Mouse (Mus musculus) gastrocnemius, adult 8-10 months (tissue): ENCODE data around the gene Fn3k. TPM values are rescaled to one million over a fixed set of nuclear protein-coding genes. Genes with fewer than 3 reads are reported as not detected.

ENCODE experiments used
- DNase-seq, 2 experiments: peaks; one replicate each; pipeline ENCODE4 v3.0.0; 2022; ENCODE audit warnings: low spot score in 2 of 2
- total RNA-seq, 4 experiments: library from RNA; stranded (reverse); gene quantifications; 2 replicates each; pipeline ENCODE4 v1.2.4; 2022

The Fn3k gene
- 10 to 100 TPM; 20.4 to 25.6 (median 25.1) TPM for total RNA-seq

DNA sequence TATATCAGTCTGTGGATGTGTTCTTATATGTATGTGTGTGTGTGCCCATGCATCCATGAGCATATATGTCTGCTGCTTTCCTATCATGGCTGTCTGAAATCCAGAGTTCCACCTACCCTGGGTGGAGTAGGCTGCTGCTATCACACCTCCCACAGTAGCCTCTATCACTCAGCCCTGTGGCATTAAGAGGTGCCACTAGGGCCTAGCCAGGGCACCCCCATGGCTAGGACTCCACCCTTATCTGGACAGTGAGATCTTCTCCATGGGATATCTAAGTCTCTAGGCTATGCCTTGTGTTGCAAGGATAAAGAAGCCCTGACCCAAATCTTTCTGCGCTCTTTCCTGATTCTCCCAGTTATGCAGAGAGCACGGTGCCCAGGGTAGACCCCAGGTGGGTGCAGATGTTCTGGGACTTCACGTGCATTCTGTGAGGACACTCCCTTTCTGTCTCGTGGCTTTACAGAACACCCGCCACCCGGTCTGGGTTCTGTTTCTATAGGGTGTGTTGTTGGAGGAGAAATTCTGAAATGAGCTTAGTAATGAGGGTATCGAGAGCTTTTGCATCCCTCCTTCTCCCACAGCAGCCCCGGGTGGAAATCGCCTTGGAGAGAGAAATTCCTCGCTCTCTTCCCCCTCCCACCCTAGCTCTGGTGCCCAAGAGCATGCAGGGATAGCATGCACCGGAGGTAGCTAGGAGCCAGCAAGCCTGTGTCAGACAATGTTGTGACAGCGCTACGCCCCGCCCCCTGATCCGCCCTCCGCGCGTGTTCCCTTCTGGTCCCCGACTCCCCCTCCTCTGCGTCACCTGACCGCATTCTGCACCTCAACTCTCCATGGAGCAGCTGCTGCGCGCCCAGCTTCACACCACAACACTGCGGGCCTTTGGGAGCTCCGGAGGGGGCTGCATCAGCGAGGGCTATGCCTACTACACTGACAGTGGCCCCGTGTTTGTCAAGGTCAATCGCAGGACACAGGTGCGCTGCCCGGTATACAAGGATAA, at the start of gene Fn3k:
TSS of gene Fn3k (plus strand) at position 758 of the 1,000 bp plus-strand sequence.
- peak; percentile 80 to 88 for DNase-seq

DNA sequence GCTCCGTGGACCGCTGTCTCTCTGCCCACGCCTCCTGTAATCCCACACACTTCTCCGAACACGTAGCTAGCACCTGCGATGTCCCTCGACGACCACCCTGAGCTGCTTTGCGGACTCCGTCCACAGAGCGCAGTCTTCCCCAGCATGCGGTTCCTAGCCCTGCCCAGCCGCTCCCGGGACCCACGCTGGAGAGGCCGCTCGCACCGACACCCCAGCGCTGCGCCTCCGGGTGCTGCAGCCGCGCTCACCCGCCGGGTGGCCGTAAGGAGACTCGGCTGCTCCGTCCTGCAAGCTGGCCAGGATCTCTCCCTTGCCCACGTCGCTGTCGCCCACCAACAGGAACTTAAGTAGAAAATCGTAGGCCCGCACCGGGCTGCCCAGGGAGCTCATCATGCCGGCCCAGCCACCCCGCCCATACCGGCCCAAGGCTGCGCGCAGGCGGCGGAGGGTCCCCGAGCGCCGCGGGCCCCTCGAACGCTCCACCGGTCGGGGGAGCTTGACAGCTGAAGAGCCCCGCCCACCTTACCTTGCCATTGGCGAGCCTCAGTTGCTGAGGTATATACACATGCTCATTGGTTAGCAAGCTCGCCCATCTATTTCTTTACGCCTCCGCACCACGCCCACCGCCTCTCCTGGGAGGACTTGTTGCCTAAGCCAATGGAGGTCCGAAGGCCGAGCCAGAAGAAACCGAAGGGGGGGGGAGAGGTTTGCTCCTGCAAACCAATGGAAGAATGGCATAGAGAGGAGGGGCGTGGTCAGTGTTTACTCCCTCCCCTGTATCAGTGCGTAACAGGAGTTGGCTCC, 46.8 kb upstream of the Fn3k start, which contains the start of gene Rab40b:
TSS of gene Rab40b (minus strand) at position 502 of the 804 bp plus-strand sequence.
- peak; percentile 91 to 95 for DNase-seq

DNA sequence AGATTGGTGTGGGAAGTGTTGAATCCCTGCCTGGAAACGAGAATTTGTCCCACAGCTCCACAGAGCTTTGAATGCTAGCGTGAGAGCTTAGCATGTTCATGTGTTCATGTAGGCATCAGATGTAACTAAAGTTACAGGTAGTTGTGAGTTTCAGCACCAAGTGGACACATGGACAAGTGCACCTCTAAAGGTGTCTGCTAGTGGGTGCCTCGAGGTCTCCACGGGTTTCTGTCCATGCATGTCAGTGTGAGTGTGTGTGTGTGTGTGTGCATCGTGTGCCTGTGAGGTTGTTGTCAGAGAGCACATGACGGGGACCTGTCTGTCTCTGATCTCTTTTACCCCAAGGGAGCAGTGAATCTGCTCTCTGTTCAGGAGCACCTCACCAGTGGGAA, 46.2 kb upstream of the Fn3k start:
- DNase-seq, result no peak

DNA sequence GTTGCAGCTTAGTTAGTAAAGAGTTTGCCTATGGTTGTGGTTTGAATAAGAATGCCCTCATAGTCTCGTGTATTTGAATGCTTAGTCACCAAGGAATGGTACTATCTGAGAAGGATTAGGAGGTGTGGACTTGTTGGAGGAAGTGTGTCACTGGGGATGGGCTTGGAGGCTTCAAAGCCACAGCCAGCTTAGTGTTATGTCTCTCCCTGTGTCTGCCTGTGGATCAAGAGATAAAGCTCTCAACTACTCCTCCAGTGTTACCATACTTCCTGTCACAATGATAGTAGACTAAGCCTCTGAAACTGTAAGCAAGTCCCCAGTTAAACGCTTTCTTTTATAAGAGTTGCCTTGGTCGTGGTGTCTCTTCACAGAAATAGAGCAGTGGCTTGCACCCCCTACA, 43.9 kb upstream of the Fn3k start:
- no peak for DNase-seq

DNA sequence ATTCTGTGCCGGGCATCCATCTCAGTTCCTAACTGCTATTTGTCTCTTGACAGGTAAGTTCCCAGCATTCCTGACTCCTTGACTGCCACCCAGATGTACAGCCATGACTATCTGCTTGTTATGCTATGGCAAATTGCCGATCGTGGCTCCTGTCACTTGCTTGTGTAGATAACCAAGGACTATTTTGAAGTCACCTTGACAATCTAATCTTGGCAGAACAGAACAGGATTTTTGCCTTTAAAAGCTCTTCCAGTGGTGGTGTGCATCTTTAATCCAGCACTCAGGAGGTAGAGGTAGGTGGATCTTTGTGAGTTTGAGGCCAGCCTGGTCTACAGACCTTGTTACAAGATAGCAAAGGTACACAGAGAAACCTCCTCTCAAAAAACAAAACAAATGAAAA, 42.3 kb upstream of the Fn3k start:
- DNase-seq, result no peak

DNA sequence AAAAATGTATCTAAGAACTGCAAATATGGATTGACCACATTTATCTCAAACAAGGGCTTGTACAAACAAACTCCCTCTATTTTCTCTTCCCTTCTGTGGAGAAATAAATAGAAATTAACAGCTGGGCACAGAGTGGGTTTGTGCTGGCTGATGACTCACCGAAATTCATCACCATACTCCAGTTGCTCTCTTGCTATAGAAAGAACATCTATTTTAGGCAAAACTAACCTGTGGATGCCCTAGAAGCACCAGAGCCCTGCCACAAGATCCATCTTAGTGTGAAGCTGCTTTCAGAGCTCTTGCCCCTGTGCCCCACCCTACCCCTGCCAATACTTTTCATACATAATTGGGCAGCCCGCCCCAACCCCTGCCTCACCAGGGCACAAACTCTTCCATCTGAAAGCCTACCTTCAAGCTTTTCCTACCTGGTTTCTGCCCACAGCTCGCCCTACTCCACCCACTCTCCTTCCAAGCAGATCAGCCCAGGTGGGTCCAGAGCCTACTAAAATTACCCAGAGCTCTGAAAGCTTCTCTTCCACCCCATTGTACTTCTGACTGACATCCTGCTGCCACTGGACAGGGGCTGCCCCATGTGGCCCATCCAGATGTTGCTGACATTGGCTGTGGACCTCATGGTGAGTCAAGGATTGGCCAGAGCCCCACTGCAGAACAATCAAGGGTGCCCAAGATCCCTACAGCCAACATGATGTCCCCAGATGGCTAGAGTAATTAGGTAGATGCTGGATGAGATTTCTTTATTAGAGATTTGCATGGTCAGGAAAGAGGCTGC, 27.2 kb upstream of the Fn3k start:
- DNase-seq, result no peak

DNA sequence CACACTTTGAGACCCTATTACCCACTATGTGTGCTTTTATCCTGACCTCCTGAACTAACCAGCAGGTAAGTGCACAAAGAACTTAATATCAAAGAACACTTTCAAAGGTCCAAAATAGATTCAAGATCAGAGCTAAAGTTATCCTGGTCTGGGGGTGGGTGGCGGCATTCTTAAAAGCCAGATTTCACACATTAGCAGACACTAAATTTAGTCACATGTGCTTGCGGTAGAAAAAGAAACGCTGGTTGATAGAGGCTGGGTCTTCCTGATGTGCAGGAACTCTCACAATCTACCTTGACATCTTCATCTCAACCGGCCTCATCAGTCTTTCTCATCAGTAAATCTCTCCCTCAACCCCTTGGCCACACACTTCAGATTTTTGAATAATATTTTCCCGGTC, 20.0 kb upstream of the Fn3k start:
- DNase-seq, result no peak

DNA sequence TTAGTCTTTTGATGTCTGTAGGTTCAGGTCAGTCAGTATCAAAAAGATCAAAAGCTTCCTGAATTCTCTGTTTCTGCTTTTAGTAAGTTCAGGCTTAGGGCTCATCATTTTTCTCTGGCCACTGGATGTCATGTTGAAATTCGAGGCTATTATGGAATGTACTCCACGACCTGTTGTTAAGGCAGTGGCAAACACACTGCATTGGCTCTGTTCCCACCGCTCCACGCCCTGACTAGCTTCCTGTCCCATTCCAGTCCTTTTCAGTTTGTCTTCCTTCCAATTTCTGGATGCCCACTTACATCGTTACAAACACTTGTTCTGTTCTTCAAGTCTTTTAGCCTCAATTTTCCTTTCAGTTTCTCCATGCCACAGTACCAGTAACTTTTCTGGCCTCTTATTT, 19.4 kb upstream of the Fn3k start:
- DNase-seq, result no peak

DNA sequence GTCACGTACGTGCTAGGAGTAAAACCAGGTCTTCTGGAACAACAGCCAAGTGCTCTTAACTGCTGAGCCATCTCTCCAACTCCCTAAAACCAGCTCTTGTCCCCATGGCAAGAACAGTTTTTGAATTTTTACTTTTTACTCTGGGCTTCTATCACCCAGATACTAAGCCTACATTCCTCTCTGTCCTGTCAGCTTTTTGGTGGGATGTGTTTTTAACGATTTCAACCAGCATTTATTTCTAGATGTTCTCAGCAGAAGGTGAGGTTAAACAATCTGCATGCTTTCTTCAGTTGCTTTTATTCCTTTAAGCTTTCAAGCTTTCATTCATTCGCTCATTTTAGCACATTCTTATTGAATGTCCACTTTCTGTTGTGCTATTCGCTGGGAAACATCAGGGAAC, 16.7 kb upstream of the Fn3k start:
- DNase-seq, result no peak

DNA sequence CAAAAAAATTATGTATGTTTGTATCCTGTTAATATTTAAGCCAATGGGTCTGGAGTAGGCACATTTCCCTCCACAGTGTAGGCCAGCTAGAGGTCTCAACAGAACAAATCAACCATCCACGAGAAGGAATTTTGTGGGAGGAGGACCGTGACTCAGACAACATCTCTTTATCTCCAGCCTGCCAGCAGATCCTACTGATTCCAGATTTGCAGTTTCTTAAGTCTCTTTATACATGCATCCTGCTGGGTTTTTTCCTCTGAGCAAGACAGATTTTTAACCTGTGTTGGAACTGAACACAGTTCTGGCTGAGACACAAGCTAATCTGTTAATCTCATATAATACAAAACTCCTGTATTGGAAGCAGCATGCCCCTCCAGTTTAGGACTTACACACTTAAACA, 15.8 kb upstream of the Fn3k start:
- DNase-seq, result no peak

DNA sequence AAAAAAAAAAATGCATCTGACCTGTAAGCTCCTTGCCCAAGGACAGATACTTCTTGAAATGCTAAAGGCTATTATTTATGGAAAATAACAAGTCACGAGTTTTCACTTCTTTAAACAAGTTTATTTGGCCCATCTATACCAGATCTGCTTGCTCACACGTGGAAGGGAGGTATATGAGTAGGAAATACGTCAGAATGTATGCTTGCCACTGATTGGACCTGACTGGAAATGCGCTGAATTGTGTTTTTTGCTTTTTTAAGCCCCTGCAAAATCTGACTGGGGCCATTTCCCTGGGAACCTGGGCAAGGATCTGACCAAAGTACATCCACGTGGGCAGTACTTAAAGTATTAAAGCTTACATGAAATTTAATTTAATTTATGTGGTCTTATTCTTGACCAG, 14.3 kb upstream of the Fn3k start:
- no peak for DNase-seq

DNA sequence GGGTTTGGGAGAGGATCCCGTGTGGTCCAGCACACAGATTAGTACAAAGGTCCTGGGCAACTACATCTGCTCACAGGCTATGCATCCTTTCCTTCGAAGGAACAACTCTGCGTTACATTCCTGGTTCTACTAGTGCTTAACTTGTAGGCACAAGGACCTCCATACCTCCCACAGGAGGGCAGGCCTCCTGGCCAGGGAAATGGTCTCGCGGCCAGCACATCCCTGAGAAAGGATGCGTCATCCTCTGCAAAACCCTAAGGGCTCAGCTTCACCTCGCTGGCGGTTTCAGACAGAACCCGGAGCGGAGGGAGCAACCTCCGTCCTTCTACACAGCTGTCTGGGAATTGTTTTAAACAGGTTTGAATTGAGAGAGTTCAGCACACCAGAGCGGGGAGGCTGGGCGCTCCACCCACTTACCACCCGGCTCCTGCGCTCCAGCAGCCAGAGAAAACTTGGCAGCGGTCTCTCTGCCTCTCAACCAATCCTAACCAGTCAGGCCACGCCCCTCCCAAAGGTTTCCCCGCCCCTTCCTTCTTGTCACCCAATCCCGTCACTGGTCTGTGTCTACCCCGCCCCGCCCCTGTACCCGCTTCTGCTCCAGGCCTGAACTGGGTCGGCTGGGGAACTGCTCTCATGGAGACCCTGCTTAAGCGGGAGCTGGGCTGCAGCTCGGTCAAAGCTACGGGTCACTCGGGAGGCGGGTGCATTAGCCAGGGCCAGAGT, 13.7 kb upstream of the Fn3k start, which contains the start of gene Fn3krp:
TSS of gene Fn3krp (plus strand) at position 572 of the 723 bp plus-strand sequence.
- DNase-seq, result peak; percentile 100

DNA sequence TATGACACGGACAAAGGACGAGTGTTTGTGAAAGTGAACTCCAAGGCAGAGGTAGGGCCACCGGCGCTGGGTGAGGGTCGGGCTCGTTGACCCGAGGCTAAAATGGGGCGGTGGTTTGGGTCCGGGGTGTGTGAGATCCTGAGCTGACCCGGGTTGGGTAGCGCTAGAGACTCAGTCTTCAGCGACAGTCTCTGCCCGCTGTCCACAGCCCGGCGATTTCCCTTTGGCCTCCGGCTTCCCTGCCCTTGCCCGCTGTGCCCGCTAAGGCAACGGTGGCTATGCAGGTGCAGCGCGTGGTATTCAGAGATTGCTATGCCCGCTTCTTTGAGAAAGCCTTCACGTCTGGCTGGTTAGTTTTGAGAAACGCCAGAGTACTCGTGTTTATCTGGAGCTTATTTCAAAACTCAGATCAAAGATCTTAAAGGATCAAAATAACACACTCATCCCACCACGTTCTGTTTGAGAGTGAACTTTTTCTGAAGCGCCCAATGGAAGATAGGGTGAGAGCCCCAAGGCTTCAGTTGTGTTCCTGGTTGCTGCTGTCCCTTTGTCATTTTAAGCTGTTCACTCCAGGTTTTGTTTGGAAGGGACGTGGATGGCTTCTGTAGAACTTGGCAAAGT, 13.1 kb upstream of the Fn3k start:
- no peak for DNase-seq

DNA sequence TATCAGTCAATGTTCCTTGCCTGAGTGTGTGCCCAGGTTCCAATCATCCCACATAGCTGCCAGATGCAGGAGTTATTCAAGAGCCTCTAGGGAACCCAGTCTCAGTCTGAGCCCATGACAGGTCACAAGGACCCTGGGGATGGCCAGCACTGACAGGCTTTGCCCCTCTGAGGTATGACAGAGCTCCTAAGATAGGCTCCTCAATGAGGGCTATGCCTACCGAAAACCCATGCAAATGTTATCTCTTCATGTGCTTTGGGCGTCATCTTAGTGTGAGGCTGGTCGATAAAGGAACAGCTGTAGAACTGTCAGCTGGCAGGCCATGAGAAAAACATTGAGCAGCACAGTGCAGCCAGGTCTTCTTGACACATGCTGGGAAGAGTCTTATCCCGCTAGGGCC, 1.3 kb upstream of the Fn3k start:
- no peak for DNase-seq

DNA sequence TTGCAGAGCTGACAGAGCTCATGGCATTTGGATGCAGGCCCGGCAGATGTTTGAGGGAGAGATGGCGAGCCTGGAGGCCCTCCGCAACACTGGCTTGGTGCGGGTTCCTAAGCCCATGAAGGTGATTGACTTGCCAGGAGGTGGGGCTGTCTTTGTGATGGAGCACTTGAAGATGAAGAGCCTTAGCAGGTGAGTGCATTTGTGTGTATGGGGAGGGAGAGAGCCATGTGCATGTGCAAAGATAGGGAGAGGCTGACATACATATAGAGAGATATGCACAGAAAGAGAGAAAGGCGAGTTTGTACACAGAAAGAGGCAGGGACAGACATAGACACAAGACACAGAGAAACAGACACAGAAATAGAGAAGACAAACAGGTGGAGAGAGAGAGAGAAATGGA, 2.5 kb downstream of the Fn3k start:
- no peak for DNase-seq

DNA sequence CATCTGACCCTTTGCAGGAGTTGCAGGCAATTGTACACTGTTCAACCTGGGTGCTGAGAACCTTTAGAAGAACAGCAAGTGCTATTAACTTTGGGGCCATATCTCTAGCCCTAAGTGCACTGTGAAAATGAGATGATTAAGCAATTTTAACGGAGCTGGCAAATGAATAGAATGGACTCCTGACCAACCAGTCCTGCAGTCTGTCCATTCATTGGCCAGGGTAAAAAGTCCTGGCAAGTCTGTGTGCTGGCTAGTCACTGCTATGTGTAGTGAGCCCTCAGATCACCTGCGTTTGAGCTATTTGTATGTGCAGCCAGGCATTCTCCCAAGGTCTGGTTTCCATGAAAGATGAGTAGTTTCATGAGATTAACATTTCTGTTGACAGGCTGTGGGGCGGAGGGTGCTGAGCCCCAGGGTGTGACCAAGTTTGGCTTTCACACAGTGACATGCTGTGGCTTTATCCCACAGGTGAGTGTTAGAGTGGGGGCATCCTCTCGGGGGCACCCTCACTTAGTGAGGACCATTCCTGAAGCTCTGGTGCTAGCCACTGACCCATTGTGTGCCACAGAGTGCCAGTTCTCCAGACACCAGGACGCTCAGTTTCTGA, 5.1 kb downstream of the Fn3k start:
- no peak for DNase-seq

DNA sequence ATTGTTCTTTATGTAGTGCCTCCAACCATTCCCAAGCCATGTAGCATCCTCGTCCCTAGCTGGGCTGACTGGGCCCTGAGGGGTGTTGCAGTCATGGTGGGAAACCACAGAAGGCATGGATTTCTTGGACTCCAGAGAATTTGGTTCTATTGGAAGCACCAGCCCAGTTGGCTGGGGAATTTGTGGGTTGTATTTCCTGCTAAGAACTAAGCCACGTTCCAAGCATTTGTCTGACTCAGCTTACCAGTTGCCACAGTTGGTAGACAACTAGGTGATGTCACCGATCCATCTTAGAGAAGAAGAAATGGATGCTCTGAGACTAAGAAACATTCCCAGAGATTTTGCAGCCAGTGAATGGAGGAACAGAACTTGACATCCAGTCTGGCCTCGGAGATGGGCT, 6.9 kb downstream of the Fn3k start:
- DNase-seq, result no peak

DNA sequence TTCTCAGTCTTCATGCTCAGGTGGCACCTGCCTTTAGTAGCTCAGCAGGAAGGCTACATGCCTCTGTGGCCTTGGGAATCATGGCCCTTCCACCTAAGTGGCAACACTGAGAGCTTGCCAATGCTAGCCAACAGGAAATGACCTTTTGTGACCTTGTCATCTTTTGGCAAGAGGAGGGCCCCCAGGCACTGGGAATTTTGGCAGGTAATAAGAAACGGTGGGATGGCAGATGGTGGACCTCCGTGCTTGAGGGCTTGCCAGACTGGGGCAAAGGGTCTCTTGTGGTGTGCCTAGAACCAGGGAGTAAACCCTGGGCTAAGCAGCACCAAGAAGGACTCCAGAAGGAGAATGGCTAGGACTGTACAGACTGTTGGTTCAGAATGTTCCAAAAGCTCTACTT, 7.4 kb downstream of the Fn3k start:
- DNase-seq, result no peak

DNA sequence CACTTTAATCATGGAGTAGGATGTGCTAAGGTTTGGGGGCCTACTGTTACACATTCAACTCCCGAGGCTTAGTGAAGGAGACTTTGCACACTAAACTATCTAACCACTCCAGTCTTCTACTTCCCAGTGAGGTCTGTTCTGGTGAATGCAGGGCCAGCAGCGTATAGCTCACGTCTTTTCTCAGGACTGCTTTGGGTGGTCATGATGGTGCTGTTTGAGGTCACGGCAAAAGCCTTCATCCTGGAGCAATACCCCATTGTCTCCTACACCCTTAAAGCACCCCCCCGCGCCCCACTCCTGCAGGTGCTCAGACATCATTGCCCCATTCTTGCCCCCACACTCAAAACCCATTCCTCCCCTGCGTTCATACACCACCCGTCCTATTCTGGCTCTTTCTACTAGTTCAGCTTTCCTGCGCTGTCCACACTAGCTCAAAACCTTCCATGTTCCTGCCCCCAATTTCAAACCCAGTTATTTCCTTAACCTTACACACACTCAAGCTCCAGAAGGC, 16.6 kb downstream of the Fn3k start:
- DNase-seq, result no peak
